Mouse (Mus musculus): ENCODE measurements around the gene Sbf1. TPM values are rescaled to one million over a fixed set of nuclear protein-coding genes. Genes with fewer than 3 reads are reported as not detected.

Gene Sbf1
- polyA plus RNA-seq, 1 experiment from 2014 or later: 103 TPM

- no peak overlapping the region for H3K4me2 ChIP-seq (ENCODE audit: low read length)
- WGBS: 97% methylated on average over 14 of the region's 14 CpGs
- H3K27ac ChIP-seq (replicated peaks; ENCODE audit: low read depth, low read length): no peak overlapping the region
- H3K36me3 ChIP-seq (ENCODE audit: control insufficient read depth, insufficient read depth, low read length): peaks cover 35% of the 10 kb centered on the region
- H3K9me3 ChIP-seq (ENCODE audit: control insufficient read depth, low read length): no peaks in the 10 kb centered on the region
- no peak overlapping the region for H3K4me3 ChIP-seq (replicated peaks; ENCODE audit: low read depth, low read length)
- ATAC-seq (ENCODE audit: low FRiP score, low TSS enrichment) (no peak), DNase-seq (no peak)
- no peaks in the 10 kb centered on the region for H3K27me3 ChIP-seq (ENCODE audit: control insufficient read depth, insufficient read depth, low read length)
- peaks cover 15% of the 10 kb centered on the region for H3K4me1 ChIP-seq (ENCODE audit: control insufficient read depth, insufficient read depth, low read length)
- H3K9ac ChIP-seq (replicated peaks; ENCODE audit: low read length): no peak overlapping the region
Observed at GRCm38 (mm10) chr15:89352054-89352453, 36.9 kb upstream of the Sbf1 start.

GRCm38 (mm10) chr15:89351302-89351701, 36.2 kb upstream of the Sbf1 start:
- no peak for DNase-seq
- no peak for ATAC-seq (ENCODE audit: low FRiP score, low TSS enrichment)
- H3K27ac ChIP-seq (replicated peaks; ENCODE audit: low read depth, low read length): no peak overlapping the region
- no peak overlapping the region for H3K4me2 ChIP-seq (ENCODE audit: low read length)
- H3K36me3 ChIP-seq (ENCODE audit: control insufficient read depth, insufficient read depth, low read length): peaks cover 35% of the 10 kb centered on the region
- WGBS: 93% methylated on average over 15 of the region's 15 CpGs
- H3K27me3 ChIP-seq (ENCODE audit: control insufficient read depth, insufficient read depth, low read length): no peaks in the 10 kb centered on the region
- no peaks in the 10 kb centered on the region for H3K9me3 ChIP-seq (ENCODE audit: control insufficient read depth, low read length)
- no peak overlapping the region for H3K9ac ChIP-seq (replicated peaks; ENCODE audit: low read length)
- no peak overlapping the region for H3K4me3 ChIP-seq (replicated peaks; ENCODE audit: low read depth, low read length)
- H3K4me1 ChIP-seq (ENCODE audit: control insufficient read depth, insufficient read depth, low read length): peaks cover 8% of the 10 kb centered on the region

- DNase-seq (no peak), ATAC-seq (ENCODE audit: low FRiP score, low TSS enrichment) (no peak)
- 90% methylated on average over 5 of the region's 5 CpGs for WGBS
- Histone ChIP-seq H3K27ac (replicated peaks; ENCODE audit: low read depth, low read length) (no peak overlapping the region), H3K4me3 (replicated peaks; ENCODE audit: low read depth, low read length) (no peak overlapping the region), H3K9ac (replicated peaks; ENCODE audit: low read length) (no peak overlapping the region), H3K36me3 (ENCODE audit: control insufficient read depth, insufficient read depth, low read length) (peaks cover 35% of the 10 kb centered on the region), H3K4me2 (ENCODE audit: low read length) (no peak overlapping the region), H3K27me3 (ENCODE audit: control insufficient read depth, insufficient read depth, low read length) (no peaks in the 10 kb centered on the region), H3K9me3 (ENCODE audit: control insufficient read depth, low read length) (no peaks in the 10 kb centered on the region), H3K4me1 (ENCODE audit: control insufficient read depth, insufficient read depth, low read length) (peaks cover 6% of the 10 kb centered on the region)
Observed at GRCm38 (mm10) chr15:89350447-89350846, 35.3 kb upstream of the Sbf1 start.

GRCm38 (mm10) chr15:89343325-89343724, 28.2 kb upstream of the Sbf1 start:
- no peak for DNase-seq
- WGBS: 88% methylated on average over 3 of the region's 3 CpGs
- Histone ChIP-seq H3K4me1 (ENCODE audit: control insufficient read depth, insufficient read depth, low read length) (no peaks in the 10 kb centered on the region), H3K9me3 (ENCODE audit: control insufficient read depth, low read length) (no peaks in the 10 kb centered on the region), H3K4me3 (replicated peaks; ENCODE audit: low read depth, low read length) (no peak overlapping the region), H3K27ac (replicated peaks; ENCODE audit: low read depth, low read length) (no peak overlapping the region), H3K4me2 (ENCODE audit: low read length) (no peak overlapping the region), H3K9ac (replicated peaks; ENCODE audit: low read length) (no peak overlapping the region), H3K27me3 (ENCODE audit: control insufficient read depth, insufficient read depth, low read length) (no peaks in the 10 kb centered on the region), H3K36me3 (ENCODE audit: control insufficient read depth, insufficient read depth, low read length) (no peaks in the 10 kb centered on the region)
- no peak for ATAC-seq (ENCODE audit: low FRiP score, low TSS enrichment)

- H3K4me1 ChIP-seq (ENCODE audit: control insufficient read depth, insufficient read depth, low read length): no peaks in the 10 kb centered on the region
Observed at GRCm38 (mm10) chr15:89341678-89342077, 26.6 kb upstream of the Sbf1 start.

GRCm38 (mm10) chr15:89340136-89340535, 25.0 kb upstream of the Sbf1 start:
- no peak overlapping the region for H3K4me2 ChIP-seq (ENCODE audit: low read length)
- H3K36me3 ChIP-seq (ENCODE audit: control insufficient read depth, insufficient read depth, low read length): no peaks in the 10 kb centered on the region
- H3K4me3 ChIP-seq (replicated peaks; ENCODE audit: low read depth, low read length): no peak overlapping the region
- no peak overlapping the region for H3K27ac ChIP-seq (replicated peaks; ENCODE audit: low read depth, low read length)
- DNase-seq (no peak), ATAC-seq (ENCODE audit: low FRiP score, low TSS enrichment) (no peak)
- H3K9me3 ChIP-seq (ENCODE audit: control insufficient read depth, low read length): no peaks in the 10 kb centered on the region
- no peaks in the 10 kb centered on the region for H3K27me3 ChIP-seq (ENCODE audit: control insufficient read depth, insufficient read depth, low read length)
- 85% methylated on average over 3 of the region's 3 CpGs for WGBS
- H3K4me1 ChIP-seq (ENCODE audit: control insufficient read depth, insufficient read depth, low read length): no peaks in the 10 kb centered on the region
- H3K9ac ChIP-seq (replicated peaks; ENCODE audit: low read length): no peak overlapping the region

More at GRCm38 (mm10) chr15:89341678-89342077, 26.6 kb upstream of the Sbf1 start:
- ATAC-seq (ENCODE audit: low FRiP score, low TSS enrichment): no peak
- Histone ChIP-seq H3K9ac (replicated peaks; ENCODE audit: low read length) (no peak overlapping the region), H3K9me3 (ENCODE audit: control insufficient read depth, low read length) (no peaks in the 10 kb centered on the region), H3K4me3 (replicated peaks; ENCODE audit: low read depth, low read length) (no peak overlapping the region), H3K27ac (replicated peaks; ENCODE audit: low read depth, low read length) (no peak overlapping the region), H3K36me3 (ENCODE audit: control insufficient read depth, insufficient read depth, low read length) (no peaks in the 10 kb centered on the region), H3K27me3 (ENCODE audit: control insufficient read depth, insufficient read depth, low read length) (no peaks in the 10 kb centered on the region), H3K4me2 (ENCODE audit: low read length) (no peak overlapping the region)
- WGBS: 30% methylated on average over 1 of the region's 1 CpGs
- DNase-seq: no peak

GRCm38 (mm10) chr15:89339696-89340095, 24.6 kb upstream of the Sbf1 start:
- Histone ChIP-seq H3K9me3 (ENCODE audit: control insufficient read depth, low read length) (no peaks in the 10 kb centered on the region), H3K4me3 (replicated peaks; ENCODE audit: low read depth, low read length) (no peak overlapping the region), H3K4me2 (ENCODE audit: low read length) (no peak overlapping the region), H3K27ac (replicated peaks; ENCODE audit: low read depth, low read length) (no peak overlapping the region), H3K4me1 (ENCODE audit: control insufficient read depth, insufficient read depth, low read length) (no peaks in the 10 kb centered on the region), H3K36me3 (ENCODE audit: control insufficient read depth, insufficient read depth, low read length) (no peaks in the 10 kb centered on the region), H3K9ac (replicated peaks; ENCODE audit: low read length) (no peak overlapping the region), H3K27me3 (ENCODE audit: control insufficient read depth, insufficient read depth, low read length) (no peaks in the 10 kb centered on the region)
- no peak for DNase-seq
- 93% methylated on average over 2 of the region's 2 CpGs for WGBS
- no peak for ATAC-seq (ENCODE audit: low FRiP score, low TSS enrichment)

GRCm38 (mm10) chr15:89336422-89336821, 21.3 kb upstream of the Sbf1 start:
- no peak overlapping the region for H3K4me2 ChIP-seq (ENCODE audit: low read length)
- H3K27me3 ChIP-seq (ENCODE audit: control insufficient read depth, insufficient read depth, low read length): no peaks in the 10 kb centered on the region
- no peaks in the 10 kb centered on the region for H3K36me3 ChIP-seq (ENCODE audit: control insufficient read depth, insufficient read depth, low read length)
- H3K4me1 ChIP-seq (ENCODE audit: control insufficient read depth, insufficient read depth, low read length): no peaks in the 10 kb centered on the region
- H3K9me3 ChIP-seq (ENCODE audit: control insufficient read depth, low read length): no peaks in the 10 kb centered on the region
- no peak overlapping the region for H3K27ac ChIP-seq (replicated peaks; ENCODE audit: low read depth, low read length)
- WGBS: 89% methylated on average over 14 of the region's 14 CpGs
- ATAC-seq (ENCODE audit: low FRiP score, low TSS enrichment) (no peak), DNase-seq (no peak)
- no peak overlapping the region for H3K9ac ChIP-seq (replicated peaks; ENCODE audit: low read length)
- no peak overlapping the region for H3K4me3 ChIP-seq (replicated peaks; ENCODE audit: low read depth, low read length)

GRCm38 (mm10) chr15:89334774-89335537, 19.8 kb upstream of the Sbf1 start:
- H3K9me3 ChIP-seq (ENCODE audit: control insufficient read depth, low read length): no peaks in the 10 kb centered on the region
- no peak overlapping the region for H3K9ac ChIP-seq (replicated peaks; ENCODE audit: low read length)
- ATAC-seq (ENCODE audit: low FRiP score, low TSS enrichment): no peak
- H3K4me3 ChIP-seq (replicated peaks; ENCODE audit: low read depth, low read length): no peak overlapping the region
- no peak overlapping the region for H3K27ac ChIP-seq (replicated peaks; ENCODE audit: low read depth, low read length)
- no peak overlapping the region for H3K4me2 ChIP-seq (ENCODE audit: low read length)
- no peak for DNase-seq
- no peaks in the 10 kb centered on the region for H3K36me3 ChIP-seq (ENCODE audit: control insufficient read depth, insufficient read depth, low read length)
- H3K27me3 ChIP-seq (ENCODE audit: control insufficient read depth, insufficient read depth, low read length): no peaks in the 10 kb centered on the region
- no peaks in the 10 kb centered on the region for H3K4me1 ChIP-seq (ENCODE audit: control insufficient read depth, insufficient read depth, low read length)
- 87% methylated on average over 17 of the region's 17 CpGs for WGBS
